Mouse (Mus musculus) hindbrain, embryonic 15.5 days (tissue): ENCODE measurements around the gene Pou4f2. TPM values are rescaled to one million over a fixed set of nuclear protein-coding genes. Genes with fewer than 3 reads are reported as not detected.

Experiments
- ATAC-seq: fragments of 200-750 bp; cut with Nextera tagmentation; 2 replicates; pipeline ENCODE4 v1.8.0; 2017; ENCODE audit warnings: low read depth, moderate number of reproducible peaks, moderate TSS enrichment; ENCODE audit not compliant: low FRiP score
- H3K27ac ChIP-seq: fragments of 300-500 bp; sonication (generic); replicated peaks from 2 replicates; pipeline ENCODE4 v1.5.1; 2015; ENCODE audit warnings: mild to moderate bottlenecking, inconsistent platforms
- H3K27me3 ChIP-seq: fragments of 300-500 bp; sonication (generic); 2 replicates; pipeline ENCODE4 v1.6.1; 2015; ENCODE audit warnings: control low read depth, inconsistent platforms
- H3K36me3 ChIP-seq: fragments of 300-500 bp; sonication (generic); 2 replicates; pipeline ENCODE4 v1.6.1; 2015; ENCODE audit warnings: control low read depth, inconsistent platforms
- H3K4me1 ChIP-seq: fragments of 300-500 bp; sonication (generic); replicated peaks from 2 replicates; pipeline ENCODE4 v1.6.1; 2015; ENCODE audit warnings: control low read depth, inconsistent platforms
- H3K4me2 ChIP-seq: fragments of 300-500 bp; sonication (generic); 2 replicates; pipeline ENCODE4 v1.6.1; 2015; ENCODE audit warnings: moderate library complexity, mild to moderate bottlenecking, inconsistent platforms
- H3K4me3 ChIP-seq: fragments of 300-500 bp; sonication (generic); 2 replicates; pipeline ENCODE4 v1.5.1; 2015; ENCODE audit warnings: mild to moderate bottlenecking, inconsistent platforms
- H3K9ac ChIP-seq: fragments of 300-500 bp; sonication (generic); 2 replicates; pipeline ENCODE4 v1.6.1; 2015; ENCODE audit warnings: inconsistent platforms
- H3K9me3 ChIP-seq: fragments of 300-500 bp; sonication (generic); 2 replicates; pipeline ENCODE4 v1.6.1; 2016; ENCODE audit warnings: control low read depth, inconsistent platforms
- WGBS: fragments of 180-500 bp; shearing (Covaris S2); methylation state at CpG from one replicate; pipeline ENCODE4 v1.1.7; 2015; 5-methylcytosine and 5-hydroxymethylcytosine counted together
- polyA plus RNA-seq: library from polyadenylated mRNA; unstranded; fragments of >200 nt; fragmentation: Nextera tagmentation; extraction: Ambion mirVana; gene quantifications from 2 replicates; pipeline ENCODE4 v1.2.1, GENCODE M21; 2015

The Pou4f2 gene
- polyA plus RNA-seq, 1 experiment from 2014 or later = 4.8 TPM

DNA sequence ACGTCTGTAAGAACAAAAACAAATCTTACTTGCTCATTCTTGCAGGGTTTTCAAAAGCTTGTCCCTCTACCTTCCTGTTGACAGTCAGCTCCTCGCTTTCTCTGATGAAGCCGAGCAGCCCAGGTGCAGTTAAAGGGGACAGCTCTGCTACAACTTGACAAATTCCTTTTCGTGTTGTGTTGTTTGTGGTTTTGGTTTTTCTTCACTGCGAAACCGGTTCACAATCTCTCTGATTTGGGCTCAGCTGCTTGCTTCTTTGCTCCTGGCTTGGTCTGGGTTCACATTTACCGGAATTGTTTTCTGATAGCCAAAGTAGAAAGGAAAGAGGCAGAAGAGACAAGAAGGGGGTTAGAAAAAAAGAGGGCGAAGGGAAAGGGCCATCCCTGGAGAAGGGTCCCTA, 2.1 kb downstream of the Pou4f2 start:
- 2% methylated on average over 8 of the region's 8 CpGs for WGBS

DNA sequence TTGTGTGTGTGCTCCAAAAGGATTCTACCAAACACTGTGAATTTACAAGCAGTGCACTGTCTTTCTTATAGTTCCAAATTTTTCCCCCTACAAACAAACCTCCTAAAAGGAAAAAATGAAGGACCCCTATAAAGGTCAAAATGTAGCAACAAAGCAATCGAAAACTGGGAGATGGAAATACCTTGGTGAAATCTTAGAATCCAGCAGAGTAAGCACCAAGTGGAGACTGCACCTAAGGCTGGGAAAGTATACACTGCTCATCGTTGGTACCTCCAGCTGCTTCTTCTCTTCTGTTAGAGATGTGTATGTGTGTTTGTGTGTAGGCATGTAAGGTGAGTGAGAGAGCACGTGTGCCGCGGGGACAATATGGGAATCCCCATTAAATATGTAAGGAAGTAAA, 3.1 kb downstream of the Pou4f2 start:
- no peak for ATAC-seq
- peaks cover 41% of the 10 kb centered on the region for H3K4me1 ChIP-seq
- H3K27me3 ChIP-seq = peaks cover 76% of the 10 kb centered on the region
- H3K9me3 ChIP-seq = no peaks in the 10 kb centered on the region
- H3K4me2 ChIP-seq = no peak overlapping the region
- no peak overlapping the region for H3K9ac ChIP-seq
- 10% methylated on average over 5 of the region's 5 CpGs for WGBS
- H3K36me3 ChIP-seq = no peaks in the 10 kb centered on the region
- no peak overlapping the region for H3K27ac ChIP-seq
- peak overlapping the region; percentile 46; the same call in 1 of the 2 replicates for H3K4me3 ChIP-seq

More for the DNA sequence above, 2.1 kb downstream of the Pou4f2 start:
- Histone ChIP-seq H3K9me3 (no peaks in the 10 kb centered on the region), H3K4me2 (peak overlapping the region; percentile 92), H3K27ac (peak overlapping the region; percentile 48), H3K36me3 (no peaks in the 10 kb centered on the region), H3K4me3 (peak overlapping the region; percentile 46), H3K4me1 (peaks cover 42% of the 10 kb centered on the region), H3K9ac (no peak overlapping the region), H3K27me3 (peaks cover 77% of the 10 kb centered on the region)
- ATAC-seq = no peak

DNA sequence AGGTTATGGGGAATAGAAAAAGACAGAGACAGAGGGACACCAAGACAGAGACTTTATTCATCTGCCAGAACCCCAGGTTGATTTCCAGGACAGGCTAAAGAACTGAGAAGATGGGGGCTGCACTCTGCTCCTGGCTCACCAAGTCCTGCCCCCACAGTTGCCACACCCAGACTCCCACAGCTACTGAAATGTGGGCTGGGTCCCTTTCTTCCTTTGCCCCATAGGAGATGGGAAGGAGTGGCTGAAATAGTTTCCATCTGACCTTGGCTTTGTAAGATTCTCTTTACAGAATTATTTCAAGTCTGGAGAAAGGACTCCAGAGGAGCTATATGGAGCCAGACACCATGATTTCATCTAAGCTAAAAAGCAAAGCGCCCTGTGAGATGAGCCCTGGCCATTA, 4.0 kb downstream of the Pou4f2 start:
- Histone ChIP-seq H3K36me3 (no peaks in the 10 kb centered on the region), H3K4me3 (peak overlapping the region; percentile 14), H3K27ac (no peak overlapping the region), H3K4me1 (peaks cover 35% of the 10 kb centered on the region), H3K27me3 (peaks cover 72% of the 10 kb centered on the region), H3K4me2 (no peak overlapping the region), H3K9ac (no peak overlapping the region), H3K9me3 (no peaks in the 10 kb centered on the region)
- WGBS = 17% methylated on average over 1 of the region's 1 CpGs
- no peak for ATAC-seq

DNA sequence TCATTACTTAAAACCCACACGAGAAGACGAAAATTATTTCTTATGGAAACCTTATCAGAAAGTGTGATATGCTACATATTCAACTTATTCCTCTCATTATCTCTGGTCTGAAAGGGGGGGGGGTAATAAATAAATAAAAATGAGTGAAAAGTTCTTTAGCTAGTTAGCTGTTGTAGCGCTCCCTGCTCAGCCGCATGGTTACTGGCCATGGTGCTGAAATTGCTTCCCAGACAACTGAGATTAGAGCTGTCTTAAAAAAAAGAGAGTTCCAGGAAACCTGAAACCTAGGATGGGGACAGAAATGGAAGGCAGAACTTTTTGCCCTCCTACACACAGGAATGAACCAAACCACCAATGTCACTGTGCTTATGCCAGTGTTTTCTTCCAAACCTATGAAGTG, 5.1 kb downstream of the Pou4f2 start:
- H3K4me1 ChIP-seq = peaks cover 34% of the 10 kb centered on the region
- WGBS = 9% methylated on average over 4 of the region's 4 CpGs
- H3K4me2 ChIP-seq = 0 out of 2 replicates have a peak overlapping the region, but pooled peaks have one; percentile 17
- H3K4me3 ChIP-seq = 0 out of 2 replicates have a peak overlapping the region, but pooled peaks have one; percentile 6
- ATAC-seq = no peak
- peaks cover 71% of the 10 kb centered on the region for H3K27me3 ChIP-seq
- no peak overlapping the region for H3K27ac ChIP-seq
- H3K36me3 ChIP-seq = no peaks in the 10 kb centered on the region
- H3K9ac ChIP-seq = no peak overlapping the region
- H3K9me3 ChIP-seq = no peaks in the 10 kb centered on the region

DNA sequence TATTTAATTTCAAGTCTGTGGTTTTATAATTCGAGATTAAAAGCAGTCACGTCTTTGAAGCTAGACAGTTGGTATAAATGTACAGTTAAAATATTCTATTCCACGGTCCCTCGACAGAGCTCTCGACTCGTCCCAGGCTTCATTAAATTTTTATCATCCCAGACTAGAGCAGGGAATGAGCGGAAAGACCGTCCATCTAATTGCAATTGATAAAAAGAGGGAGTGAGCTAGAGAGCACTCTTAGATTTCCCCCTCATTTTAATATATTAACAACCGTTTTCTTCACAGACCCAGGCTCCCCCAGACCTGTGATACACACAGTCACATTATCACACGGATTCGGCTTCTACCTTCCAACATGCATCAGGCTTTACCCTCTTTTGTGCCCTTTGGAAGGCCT, 8.3 kb downstream of the Pou4f2 start:
- no peak overlapping the region for H3K9ac ChIP-seq
- no peak overlapping the region for H3K4me3 ChIP-seq
- H3K27ac ChIP-seq = no peak overlapping the region
- H3K4me1 ChIP-seq = peaks cover 13% of the 10 kb centered on the region
- no peaks in the 10 kb centered on the region for H3K9me3 ChIP-seq
- no peaks in the 10 kb centered on the region for H3K36me3 ChIP-seq
- peaks cover 75% of the 10 kb centered on the region for H3K27me3 ChIP-seq
- peak; percentile 50; the same call in 1 of the 2 replicates for ATAC-seq
- 2% methylated on average over 11 of the region's 11 CpGs for WGBS
- peak overlapping the region; percentile 43 for H3K4me2 ChIP-seq

DNA sequence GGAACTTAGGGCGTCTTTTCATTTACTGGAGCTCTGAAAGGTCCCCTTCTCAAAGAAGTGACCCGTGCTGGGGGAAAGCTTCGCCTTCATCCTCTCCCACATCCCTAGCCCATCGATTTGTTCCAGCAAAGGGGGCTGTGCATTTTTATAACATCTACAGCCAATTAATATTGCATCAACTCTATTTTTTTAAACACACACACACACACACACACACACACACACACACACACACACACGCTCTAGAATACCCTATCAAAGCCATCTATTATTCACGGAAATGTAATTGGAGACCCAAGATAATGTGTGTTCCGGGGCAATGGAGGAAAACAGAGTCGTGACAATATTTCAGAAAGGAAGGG, 8.7 kb downstream of the Pou4f2 start:
- WGBS = under 1% methylated on average over 8 of the region's 8 CpGs
- Histone ChIP-seq H3K4me1 (peaks cover 13% of the 10 kb centered on the region), H3K4me2 (peak overlapping the region; percentile 43), H3K27me3 (peaks cover 77% of the 10 kb centered on the region), H3K27ac (peak overlapping the region; percentile 27; the same call in 1 of the 2 replicates), H3K9me3 (no peaks in the 10 kb centered on the region), H3K36me3 (no peaks in the 10 kb centered on the region), H3K4me3 (peak overlapping the region; percentile 7), H3K9ac (no peak overlapping the region)
- ATAC-seq = 0 out of 2 replicates have a peak, but pooled peaks have one; percentile 20

DNA sequence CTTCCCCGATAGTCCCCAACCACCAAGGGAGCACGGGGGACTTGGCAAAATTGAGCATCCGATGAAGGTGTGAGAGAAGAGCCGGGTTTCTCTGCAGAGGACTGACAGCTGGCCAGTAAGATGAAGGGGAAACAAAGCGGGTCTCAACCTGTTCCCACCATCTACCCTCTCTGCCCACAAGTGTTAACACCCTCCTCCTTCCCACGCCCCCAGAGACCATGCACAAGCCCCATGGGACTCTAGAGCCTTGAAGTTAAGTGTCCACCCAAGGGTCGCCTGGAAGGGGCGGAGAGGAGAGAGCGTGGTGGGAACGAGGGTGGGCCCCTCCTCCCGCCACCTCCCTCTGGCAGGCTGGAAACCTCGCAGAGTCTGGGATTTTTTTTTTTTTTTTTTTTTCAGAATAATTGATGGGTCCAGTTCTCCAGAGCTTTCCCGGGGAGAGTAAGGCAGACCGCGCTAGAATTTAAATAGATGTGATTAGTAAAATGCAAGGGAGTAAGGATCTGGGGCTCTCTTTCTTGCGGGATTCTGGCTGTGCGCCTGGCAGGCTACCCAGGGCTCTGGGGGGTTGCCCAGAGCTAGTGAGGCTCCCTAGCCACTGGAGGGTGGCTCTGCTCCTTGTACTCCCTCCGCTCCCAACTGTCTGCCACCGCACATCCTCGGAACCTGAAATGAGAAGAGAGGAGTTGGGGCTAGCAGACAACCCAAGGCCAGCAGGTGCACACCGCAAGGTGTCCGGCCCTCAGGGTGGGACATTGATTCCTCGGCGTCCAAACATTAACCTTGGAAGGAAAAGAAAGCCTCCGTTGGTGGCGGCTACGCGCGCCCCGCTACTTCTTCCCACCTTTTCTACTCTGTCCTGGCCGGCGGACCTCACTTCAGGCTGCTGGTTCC, 9.3 kb downstream of the Pou4f2 start:
- under 1% methylated on average over 32 of the region's 32 CpGs for WGBS
- Histone ChIP-seq H3K9me3 (no peaks in the 10 kb centered on the region), H3K4me2 (peak overlapping the region; percentile 43), H3K4me1 (peaks cover 13% of the 10 kb centered on the region), H3K27ac (peak overlapping the region; percentile 27; the same call in 1 of the 2 replicates), H3K9ac (no peak overlapping the region), H3K27me3 (peaks cover 76% of the 10 kb centered on the region), H3K4me3 (peak overlapping the region; percentile 7), H3K36me3 (no peaks in the 10 kb centered on the region)
- ATAC-seq = peak; percentile 56

DNA sequence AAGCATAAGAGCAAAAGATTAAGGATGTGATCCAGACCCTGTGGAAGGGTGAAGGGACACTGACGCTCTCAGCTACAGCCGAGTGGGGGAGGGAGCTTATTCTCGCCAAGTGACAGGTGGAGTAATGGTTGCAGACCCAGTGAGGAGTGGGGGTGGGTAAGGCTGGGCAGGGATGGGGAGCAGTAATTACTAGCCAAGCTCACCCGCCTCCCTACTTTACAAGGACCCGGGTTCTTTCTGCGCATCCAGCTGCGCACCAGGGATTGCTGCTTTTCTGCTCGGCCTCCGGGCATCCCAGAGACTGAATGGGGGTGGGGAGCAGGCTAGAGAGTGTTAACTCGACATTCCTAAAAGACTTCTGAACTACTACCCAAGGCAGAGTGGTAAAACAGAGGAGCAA, 10.0 kb downstream of the Pou4f2 start:
- H3K4me2 ChIP-seq = peak overlapping the region; percentile 43
- no peak overlapping the region for H3K9ac ChIP-seq
- ATAC-seq = peak; percentile 68; the same call in 1 of the 2 replicates
- WGBS = 0% methylated on average over 10 of the region's 10 CpGs
- H3K9me3 ChIP-seq = no peaks in the 10 kb centered on the region
- peaks cover 75% of the 10 kb centered on the region for H3K27me3 ChIP-seq
- peaks cover 13% of the 10 kb centered on the region for H3K4me1 ChIP-seq
- no peaks in the 10 kb centered on the region for H3K36me3 ChIP-seq
- no peak overlapping the region for H3K27ac ChIP-seq
- peak overlapping the region; percentile 7; the same call in 1 of the 2 replicates for H3K4me3 ChIP-seq

DNA sequence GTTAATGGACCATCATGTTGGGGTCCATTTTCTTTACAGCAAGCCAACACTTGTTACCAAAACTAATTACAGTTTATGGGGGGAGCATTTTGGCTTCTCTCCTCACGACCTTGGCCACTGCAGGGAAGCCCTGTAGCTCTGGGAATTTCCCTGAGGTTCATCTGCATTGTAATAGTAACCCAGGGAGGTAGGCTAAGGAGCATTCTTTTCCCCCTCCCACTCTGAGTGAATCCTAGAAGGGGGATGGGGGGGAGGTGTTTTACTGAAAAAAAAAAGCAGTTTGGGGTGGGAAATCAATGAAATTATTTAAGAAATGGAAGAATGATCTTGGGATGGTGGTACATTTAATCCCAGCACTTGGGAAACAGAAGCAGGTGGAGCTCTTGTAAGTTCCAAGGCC, 12.5 kb downstream of the Pou4f2 start:
- no peak overlapping the region for H3K9ac ChIP-seq
- peaks cover 69% of the 10 kb centered on the region for H3K27me3 ChIP-seq
- no peak overlapping the region for H3K27ac ChIP-seq
- H3K4me2 ChIP-seq = no peak overlapping the region
- no peaks in the 10 kb centered on the region for H3K36me3 ChIP-seq
- no peak for ATAC-seq
- H3K4me1 ChIP-seq = peaks cover 29% of the 10 kb centered on the region
- no peaks in the 10 kb centered on the region for H3K9me3 ChIP-seq
- no peak overlapping the region for H3K4me3 ChIP-seq
- WGBS = 3% methylated on average over 1 of the region's 1 CpGs

DNA sequence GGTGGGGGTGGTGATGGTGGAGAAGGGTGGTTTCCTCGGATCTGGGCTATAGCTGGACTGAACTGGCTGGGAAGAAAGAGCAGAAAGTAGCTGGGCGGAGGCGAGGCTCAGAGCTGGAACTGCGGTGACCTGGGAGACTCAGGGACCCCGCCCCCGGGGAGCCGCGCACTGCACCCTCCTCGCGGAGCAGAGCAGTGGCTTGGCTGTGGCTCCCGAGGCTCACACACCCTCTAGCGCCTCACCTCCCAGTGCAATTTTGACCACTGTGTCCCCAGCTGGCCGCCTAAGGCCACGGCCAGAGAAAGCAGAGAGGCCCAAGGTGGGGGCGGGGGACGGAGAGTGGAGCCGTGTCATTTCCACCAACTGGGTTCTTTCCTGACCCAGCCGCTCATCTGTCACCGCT, 16.3 kb downstream of the Pou4f2 start:
- WGBS = under 1% methylated on average over 19 of the region's 19 CpGs
- peak; percentile 56 for ATAC-seq
- no peaks in the 10 kb centered on the region for H3K36me3 ChIP-seq
- peak overlapping the region; percentile 30 for H3K4me3 ChIP-seq
- no peak overlapping the region for H3K9ac ChIP-seq
- no peak overlapping the region for H3K27ac ChIP-seq
- peaks cover 16% of the 10 kb centered on the region for H3K4me1 ChIP-seq
- peak overlapping the region; percentile 58 for H3K4me2 ChIP-seq
- H3K9me3 ChIP-seq = no peaks in the 10 kb centered on the region
- H3K27me3 ChIP-seq = peaks cover 50% of the 10 kb centered on the region

DNA sequence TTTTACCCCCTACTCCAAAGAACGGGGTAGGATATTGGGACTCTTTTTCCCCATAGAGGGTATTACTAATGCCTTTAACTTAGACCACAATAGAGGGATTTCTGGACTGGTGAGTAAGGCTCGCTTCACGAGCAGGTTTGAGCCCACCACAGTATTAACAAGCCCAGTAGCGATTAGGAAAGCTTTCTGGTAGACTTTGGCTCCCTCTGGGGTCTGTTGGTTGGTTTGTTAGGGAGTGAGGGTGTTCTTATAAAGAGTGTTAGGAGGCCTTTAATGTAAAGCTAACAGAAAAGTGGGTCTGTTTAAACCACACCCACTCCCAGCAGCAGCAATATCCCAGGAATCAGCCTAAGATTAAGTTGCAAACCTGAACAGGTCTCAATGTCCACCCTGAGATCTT, 17.2 kb downstream of the Pou4f2 start:
- Histone ChIP-seq H3K27me3 (peaks cover 44% of the 10 kb centered on the region), H3K9me3 (no peaks in the 10 kb centered on the region), H3K9ac (no peak overlapping the region), H3K4me2 (peak overlapping the region; percentile 58), H3K36me3 (no peaks in the 10 kb centered on the region), H3K4me3 (no peak overlapping the region), H3K4me1 (peaks cover 16% of the 10 kb centered on the region), H3K27ac (no peak overlapping the region)
- WGBS = 35% methylated on average over 4 of the region's 4 CpGs
- peak; percentile 61; the same call in 1 of the 2 replicates for ATAC-seq

DNA sequence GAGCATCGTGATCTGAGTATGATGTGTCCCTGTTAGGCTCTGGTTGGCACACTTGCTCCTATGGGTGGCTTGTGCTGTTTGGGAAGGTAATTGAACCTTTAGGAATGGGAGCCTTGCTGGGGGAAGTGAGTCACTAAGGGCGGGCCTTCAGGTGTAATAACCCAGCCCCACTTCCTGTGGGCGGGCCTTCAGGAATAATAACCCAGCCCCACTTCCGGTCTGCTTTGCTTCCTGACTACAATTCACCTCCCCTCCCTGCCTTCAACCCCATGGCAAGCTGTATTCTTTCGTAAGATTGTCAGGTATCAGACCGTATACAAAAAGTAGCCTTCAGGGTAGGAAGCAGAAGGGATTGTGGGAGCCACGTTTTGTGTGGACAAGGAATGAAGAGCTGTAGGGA, 45.7 kb downstream of the Pou4f2 start:
- Histone ChIP-seq H3K9ac (no peak overlapping the region), H3K4me1 (no peaks in the 10 kb centered on the region), H3K27ac (no peak overlapping the region), H3K4me2 (no peak overlapping the region), H3K4me3 (no peak overlapping the region), H3K9me3 (no peaks in the 10 kb centered on the region), H3K36me3 (no peaks in the 10 kb centered on the region), H3K27me3 (no peaks in the 10 kb centered on the region)
- ATAC-seq = no peak
- whole genome bisulfite sequencing = 92% methylated on average over 7 of the region's 7 CpGs
